Mouse (Mus musculus) effector memory CD4-positive, alpha-beta T cell, adult 7 months (primary cell): Measurements from ENCODE around the gene Kcnj12. TPM values are rescaled to one million over a fixed set of nuclear protein-coding genes. Genes with fewer than 3 reads are reported as not detected.

Source experiments
- polyA plus RNA-seq: library from polyadenylated mRNA; unstranded; fragments of 100-300 nt; shearing (Covaris generic); gene quantifications from one replicate; pipeline ENCODE4 v1.2.1, GENCODE M21; 2017

Kcnj12 gene
- not detected for polyA plus RNA-seq

GRCm38 (mm10) chr11:61022550-61023391 lies at the start of gene Kcnj12:
Kcnj12 (plus strand) TSS chr11:61022564.

Other genes with a start within 250 kb of the Kcnj12 start
- 16.8 TPM for gene Top3a, start 245.2 kb upstream of the Kcnj12 start, polyA plus RNA-seq
- gene Smcr8, start 245.0 kb upstream of the Kcnj12 start, polyA plus RNA-seq: 10.8 TPM
- 6.6 TPM for gene Shmt1, start 210.8 kb upstream of the Kcnj12 start, polyA plus RNA-seq
- gene Dhrs7b, start 191.9 kb upstream of the Kcnj12 start, polyA plus RNA-seq: 14.7 TPM
- 52.4 TPM for gene Tmem11, start 143.3 kb upstream of the Kcnj12 start, polyA plus RNA-seq
- gene Natd1, start 107.8 kb upstream of the Kcnj12 start, polyA plus RNA-seq: 6.6 TPM
- 213 TPM for gene Map2k3, start 90.5 kb upstream of the Kcnj12 start, polyA plus RNA-seq
- 22.0 TPM for gene Tnfrsf13b, start 104.2 kb downstream of the Kcnj12 start, polyA plus RNA-seq
- 67.5 TPM for gene Usp22, start 152.5 kb downstream of the Kcnj12 start, polyA plus RNA-seq
- gene Aldh3a1, start 185.0 kb downstream of the Kcnj12 start, polyA plus RNA-seq: 0.54 TPM
- 38.9 TPM for gene Aldh3a2, start 244.9 kb downstream of the Kcnj12 start, polyA plus RNA-seq